Mouse (Mus musculus): ENCODE results near the gene Chst2. TPM values are rescaled to one million over a fixed set of nuclear protein-coding genes. Genes with fewer than 3 reads are reported as not detected.

Gene Chst2
- polyA plus RNA-seq, 2 experiments, result 7.5 to 10.6 TPM

DNA sequence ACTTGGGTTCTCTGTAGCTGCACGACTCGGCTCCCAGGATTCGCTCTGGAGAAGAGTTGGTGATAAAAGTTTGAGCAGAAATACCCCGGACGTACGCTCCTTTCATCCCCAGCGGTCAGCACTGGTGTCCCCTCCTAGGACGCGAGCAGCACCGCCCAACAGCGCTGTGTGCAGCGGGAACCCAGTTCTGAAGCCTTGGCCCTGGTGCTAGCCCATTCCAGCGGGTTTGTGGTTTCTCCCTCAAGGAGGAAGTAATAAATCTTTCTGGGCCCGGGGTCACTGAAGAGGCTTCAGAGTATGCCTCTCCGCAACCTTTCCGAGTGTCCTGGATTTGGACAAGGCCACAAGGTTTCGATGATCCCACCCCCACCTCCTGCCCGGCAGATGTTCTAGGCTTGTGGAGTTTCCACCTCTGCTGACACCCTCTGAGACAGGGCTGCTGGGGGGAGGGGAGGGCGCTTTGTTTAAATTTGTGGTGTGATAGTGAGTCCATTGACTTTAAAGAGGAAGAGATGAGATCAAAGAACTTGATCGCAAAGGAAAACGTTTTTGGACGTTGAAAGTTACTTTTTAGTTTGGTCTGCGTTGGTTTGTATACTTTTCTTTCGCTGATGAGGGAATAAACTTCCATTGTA is 1.2 kb upstream of the Chst2 start:
- Histone ChIP-seq H3K27ac (replicated peaks; ENCODE audit: low read depth, low read length) (peak overlapping the region; percentile 64; the same call in 1 of the 2 replicates), H3K27me3 (ENCODE audit: control insufficient read depth, insufficient read depth, low read length) (0 out of 2 replicates have a peak, but pooled peaks cover 3% of the 10 kb centered on the region), H3K4me3 (replicated peaks; ENCODE audit: low read length) (peak overlapping the region; percentile 72), H3K4me2 (replicated peaks; ENCODE audit: low read depth, low read length, severe bottlenecking) (peak overlapping the region; percentile 94), H3K36me3 (ENCODE audit: control insufficient read depth, insufficient read depth, low read length) (peaks cover 9% of the 10 kb centered on the region), H3K9ac (ENCODE audit: low read depth, low read length, severe bottlenecking) (peak overlapping the region; percentile 78), H3K4me1 (ENCODE audit: control insufficient read depth, insufficient read depth, low read length) (peaks cover 8% of the 10 kb centered on the region; the same call in 1 of the 2 replicates), H3K9me3 (ENCODE audit: control insufficient read depth, low read length) (no peaks in the 10 kb centered on the region)
- 2% methylated on average over 24 of the region's 24 CpGs for WGBS
- peak; percentile 42; the same call in 1 of the 2 replicates for ATAC-seq (ENCODE audit: low FRiP score, low read depth)
- DNase-seq (ENCODE audit: low spot score), result no peak
- TF ChIP-seq POLR2A (IDR thresholded peaks at IDR 0.05; ENCODE audit: borderline replicate concordance, extremely low read depth, insufficient read depth, insufficient read length), result no peak

DNA sequence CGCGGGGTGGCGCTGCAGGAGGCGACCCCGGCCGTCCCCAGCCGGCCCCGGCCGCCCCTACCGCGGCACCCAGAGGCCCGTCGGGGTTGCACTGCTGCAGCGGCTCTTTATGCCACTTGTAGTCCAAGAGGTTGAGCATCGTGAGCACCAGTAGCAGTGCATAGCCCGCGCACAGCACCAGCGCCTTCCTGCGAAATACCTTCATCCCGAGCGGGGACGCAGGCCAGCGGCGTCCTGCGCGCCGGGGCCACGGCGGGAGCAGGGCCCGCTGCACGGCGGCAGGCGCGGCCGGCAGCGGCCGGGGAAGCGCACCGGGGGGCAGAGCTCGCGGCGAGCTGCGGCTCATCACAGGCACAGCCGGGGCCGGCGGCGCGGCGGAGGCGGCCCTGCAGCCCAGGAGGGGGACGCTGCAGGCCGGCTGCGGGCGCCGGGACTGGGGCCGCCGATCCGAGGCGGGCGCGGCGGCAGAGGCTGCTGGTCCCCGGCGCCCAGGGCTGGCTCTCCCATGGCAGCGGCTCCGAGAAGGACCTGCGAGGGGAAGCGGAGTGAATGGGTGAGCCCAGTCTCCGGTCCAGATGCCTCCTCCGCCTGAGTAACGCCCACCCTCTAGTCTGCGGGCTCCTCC is 464 bp downstream of the Chst2 start:
- Histone ChIP-seq H3K27ac (replicated peaks; ENCODE audit: low read depth, low read length) (peak overlapping the region; percentile 64), H3K4me2 (replicated peaks; ENCODE audit: low read depth, low read length, severe bottlenecking) (peak overlapping the region; percentile 94), H3K4me3 (replicated peaks; ENCODE audit: low read length) (peak overlapping the region; percentile 72), H3K9ac (ENCODE audit: low read depth, low read length, severe bottlenecking) (peak overlapping the region; percentile 78), H3K9me3 (ENCODE audit: control insufficient read depth, low read length) (no peaks in the 10 kb centered on the region), H3K36me3 (ENCODE audit: control insufficient read depth, insufficient read depth, low read length) (peaks cover 9% of the 10 kb centered on the region), H3K27me3 (ENCODE audit: control insufficient read depth, insufficient read depth, low read length) (0 out of 2 replicates have a peak, but pooled peaks cover 3% of the 10 kb centered on the region), H3K4me1 (ENCODE audit: control insufficient read depth, insufficient read depth, low read length) (peaks cover 8% of the 10 kb centered on the region; the same call in 1 of the 2 replicates)
- under 1% methylated on average over 62 of the region's 72 CpGs for WGBS
- ATAC-seq (ENCODE audit: low FRiP score, low read depth) (peak; percentile 25), DNase-seq (ENCODE audit: low spot score) (no peak)
- TF ChIP-seq POLR2A (IDR thresholded peaks at IDR 0.05; ENCODE audit: borderline replicate concordance, extremely low read depth, insufficient read depth, insufficient read length), result no peak

DNA sequence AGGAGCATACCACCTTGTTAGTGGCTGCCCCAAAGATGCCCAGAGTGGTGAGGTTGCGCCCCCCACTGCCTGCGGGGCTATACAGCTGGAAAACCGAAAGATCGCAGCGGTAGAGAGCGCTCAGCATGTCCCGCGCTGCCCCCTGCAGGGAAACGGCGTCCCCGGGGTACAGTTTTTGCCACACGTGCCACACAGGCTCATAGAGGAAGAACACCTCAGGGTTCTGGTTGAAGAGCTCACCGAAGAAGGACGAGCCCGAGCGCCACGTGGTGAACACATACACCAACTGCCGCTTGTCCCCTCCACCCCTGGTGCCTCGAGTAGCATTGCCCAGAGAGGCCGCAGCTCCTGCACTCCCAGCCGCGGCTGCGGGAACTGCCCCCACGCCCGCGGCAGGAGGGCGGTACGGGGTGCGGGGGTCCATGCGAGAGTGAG is 994 bp downstream of the Chst2 start:
- peak overlapping the region; percentile 94 for H3K4me2 ChIP-seq (replicated peaks; ENCODE audit: low read depth, low read length, severe bottlenecking)
- peaks cover 9% of the 10 kb centered on the region for H3K36me3 ChIP-seq (ENCODE audit: control insufficient read depth, insufficient read depth, low read length)
- H3K27ac ChIP-seq (replicated peaks; ENCODE audit: low read depth, low read length), result peak overlapping the region; percentile 64; the same call in 1 of the 2 replicates
- peak; percentile 2; the same call in 1 of the 2 replicates for ATAC-seq (ENCODE audit: low FRiP score, low read depth)
- H3K27me3 ChIP-seq (ENCODE audit: control insufficient read depth, insufficient read depth, low read length), result 0 out of 2 replicates have a peak, but pooled peaks cover 3% of the 10 kb centered on the region
- H3K9me3 ChIP-seq (ENCODE audit: control insufficient read depth, low read length), result no peaks in the 10 kb centered on the region
- peak; percentile 52 for DNase-seq (ENCODE audit: low spot score)
- H3K4me1 ChIP-seq (ENCODE audit: control insufficient read depth, insufficient read depth, low read length), result peaks cover 8% of the 10 kb centered on the region; the same call in 1 of the 2 replicates
- H3K4me3 ChIP-seq (replicated peaks; ENCODE audit: low read length), result peak overlapping the region; percentile 72
- WGBS, result under 1% methylated on average over 29 of the region's 30 CpGs
- no peak for TF ChIP-seq POLR2A (IDR thresholded peaks at IDR 0.05; ENCODE audit: borderline replicate concordance, extremely low read depth, insufficient read depth, insufficient read length)
- peak overlapping the region; percentile 78 for H3K9ac ChIP-seq (ENCODE audit: low read depth, low read length, severe bottlenecking)

DNA sequence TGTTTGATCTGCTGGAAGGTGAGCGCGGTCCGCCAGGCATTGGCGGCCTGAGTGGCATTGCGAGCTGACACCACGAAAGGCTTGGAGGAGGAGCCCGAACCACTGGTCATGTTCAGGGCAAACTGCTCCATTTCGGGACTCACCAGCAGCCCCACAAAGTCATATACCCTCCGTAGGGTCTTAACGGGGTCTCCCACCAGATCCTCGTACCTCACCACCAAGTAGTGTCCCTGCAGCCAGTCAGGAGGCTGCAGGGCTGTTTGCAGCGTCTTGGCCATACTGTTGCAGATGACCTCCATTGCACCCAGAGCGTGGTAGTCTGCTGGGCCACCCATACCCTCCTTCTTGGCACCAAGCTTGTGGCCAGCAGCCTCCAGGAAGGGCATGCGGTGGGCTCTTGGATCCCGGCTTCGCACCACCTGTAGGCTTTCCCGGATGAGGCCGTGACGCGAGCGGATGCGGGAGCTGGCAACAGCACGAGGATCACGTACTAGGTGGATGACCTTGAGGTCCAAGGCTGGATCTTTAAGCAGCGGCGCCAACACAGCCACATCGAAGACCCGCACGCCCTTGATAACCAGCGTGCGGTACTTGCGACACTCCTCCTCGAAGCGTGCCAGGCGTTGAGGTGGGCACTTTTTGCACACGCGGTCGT is 1.6 kb downstream of the Chst2 start:
- H3K9ac ChIP-seq (ENCODE audit: low read depth, low read length, severe bottlenecking), result 0 out of 2 replicates have a peak overlapping the region, but pooled peaks have one; percentile 78
- WGBS, result 75% methylated on average over 38 of the region's 38 CpGs
- ATAC-seq (ENCODE audit: low FRiP score, low read depth), result no peak

DNA sequence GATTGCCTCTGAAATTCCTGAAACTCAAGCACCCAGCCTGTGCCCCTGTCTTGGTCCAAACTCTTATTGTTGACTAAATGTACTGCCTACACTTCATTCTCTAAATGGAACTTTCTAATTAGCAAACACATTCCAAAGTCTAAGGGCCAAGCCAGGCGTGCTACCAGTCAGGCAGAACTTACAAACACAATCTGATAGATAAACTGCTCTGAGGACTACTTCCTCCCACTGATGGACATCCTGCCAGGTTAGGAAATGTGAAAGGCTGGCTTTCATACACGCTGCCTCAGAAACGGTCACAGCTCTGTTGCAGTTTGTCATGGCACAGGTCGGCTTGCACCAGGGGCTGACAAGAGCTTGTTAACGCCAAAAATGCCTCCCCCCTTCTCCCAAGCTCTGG is 4.8 kb downstream of the Chst2 start:
- Histone ChIP-seq H3K4me2 (replicated peaks; ENCODE audit: low read depth, low read length, severe bottlenecking) (no peak overlapping the region), H3K27me3 (ENCODE audit: control insufficient read depth, insufficient read depth, low read length) (no peaks in the 10 kb centered on the region), H3K36me3 (ENCODE audit: control insufficient read depth, insufficient read depth, low read length) (peaks cover 9% of the 10 kb centered on the region), H3K4me3 (replicated peaks; ENCODE audit: low read length) (no peak overlapping the region), H3K4me1 (ENCODE audit: control insufficient read depth, insufficient read depth, low read length) (peaks cover 8% of the 10 kb centered on the region; the same call in 1 of the 2 replicates), H3K9me3 (ENCODE audit: control insufficient read depth, low read length) (no peaks in the 10 kb centered on the region), H3K9ac (ENCODE audit: low read depth, low read length, severe bottlenecking) (no peak overlapping the region), H3K27ac (replicated peaks; ENCODE audit: low read depth, low read length) (no peak overlapping the region)
- ATAC-seq (ENCODE audit: low FRiP score, low read depth), result no peak
- WGBS, result 47% methylated on average over 5 of the region's 5 CpGs
- no peak for TF ChIP-seq POLR2A (IDR thresholded peaks at IDR 0.05; ENCODE audit: borderline replicate concordance, extremely low read depth, insufficient read depth, insufficient read length)
- DNase-seq (ENCODE audit: low spot score), result no peak

More for the DNA sequence above, 1.6 kb downstream of the Chst2 start:
- Histone ChIP-seq H3K4me3 (replicated peaks; ENCODE audit: low read length) (peak overlapping the region; percentile 72), H3K36me3 (ENCODE audit: control insufficient read depth, insufficient read depth, low read length) (peaks cover 9% of the 10 kb centered on the region), H3K27ac (replicated peaks; ENCODE audit: low read depth, low read length) (no peak overlapping the region), H3K4me1 (ENCODE audit: control insufficient read depth, insufficient read depth, low read length) (peaks cover 8% of the 10 kb centered on the region; the same call in 1 of the 2 replicates), H3K27me3 (ENCODE audit: control insufficient read depth, insufficient read depth, low read length) (0 out of 2 replicates have a peak, but pooled peaks cover 3% of the 10 kb centered on the region), H3K9me3 (ENCODE audit: control insufficient read depth, low read length) (no peaks in the 10 kb centered on the region), H3K4me2 (replicated peaks; ENCODE audit: low read depth, low read length, severe bottlenecking) (peak overlapping the region; percentile 94)
- no peak for DNase-seq (ENCODE audit: low spot score)
- no peak for TF ChIP-seq POLR2A (IDR thresholded peaks at IDR 0.05; ENCODE audit: borderline replicate concordance, extremely low read depth, insufficient read depth, insufficient read length)
